Mouse (Mus musculus) gastrocnemius, adult 18-20 months (tissue): ENCODE data around the gene Hid1. TPM values are rescaled to one million over a fixed set of nuclear protein-coding genes. Genes with fewer than 3 reads are reported as not detected.

ENCODE experiments used
- DNase-seq: peaks from one replicate; pipeline ENCODE4 v3.0.0; 2021; ENCODE audit warnings: low spot score
- total RNA-seq, 2 experiments: library from RNA; stranded (reverse); gene quantifications; 2 replicates each; pipeline ENCODE4 v1.2.3; 2021

The Hid1 gene
- total RNA-seq, 2 experiments from 2014 or later, result 0.81 to 0.96 TPM

- DNase-seq, result no peak
Measured at GRCm38 (mm10) chr11:115376722-115377121, 9.2 kb upstream of the Hid1 start.

GRCm38 (mm10) chr11:115374695-115375425 lies 7.3 kb upstream of the Hid1 start:
- no peak for DNase-seq

GRCm38 (mm10) chr11:115373805-115374694 lies 6.5 kb upstream of the Hid1 start:
- peak; percentile 62 for DNase-seq

- no peak for DNase-seq
Measured at GRCm38 (mm10) chr11:115372737-115373136, 5.2 kb upstream of the Hid1 start.

GRCm38 (mm10) chr11:115372015-115372414 lies 4.5 kb upstream of the Hid1 start:
- DNase-seq, result no peak

GRCm38 (mm10) chr11:115371354-115371753 lies 3.8 kb upstream of the Hid1 start:
- DNase-seq, result no peak

GRCm38 (mm10) chr11:115370368-115370767 lies 2.8 kb upstream of the Hid1 start:
- no peak for DNase-seq

- DNase-seq, result no peak
Measured at GRCm38 (mm10) chr11:115366706-115367394, 706 bp downstream of the Hid1 start.

- DNase-seq, result no peak
Measured at GRCm38 (mm10) chr11:115366039-115366705, 1.4 kb downstream of the Hid1 start.

- DNase-seq, result no peak
Measured at GRCm38 (mm10) chr11:115364136-115364535, 3.4 kb downstream of the Hid1 start.

GRCm38 (mm10) chr11:115359726-115360125 lies 7.8 kb downstream of the Hid1 start:
- DNase-seq, result no peak

- no peak for DNase-seq
Measured at GRCm38 (mm10) chr11:115359293-115359692, 8.3 kb downstream of the Hid1 start.

- peak; percentile 71 for DNase-seq
Measured at GRCm38 (mm10) chr11:115358468-115358867, 9.1 kb downstream of the Hid1 start.

GRCm38 (mm10) chr11:115354183-115354582 lies 13.4 kb downstream of the Hid1 start:
- peak; percentile 67 for DNase-seq

- DNase-seq, result no peak
Measured at GRCm38 (mm10) chr11:115353375-115353774, 14.2 kb downstream of the Hid1 start.

- no peak for DNase-seq
Measured at GRCm38 (mm10) chr11:115349976-115350375, 17.6 kb downstream of the Hid1 start.

GRCm38 (mm10) chr11:115348681-115349248 lies 18.8 kb downstream of the Hid1 start:
- DNase-seq, result no peak

- no peak for DNase-seq
Measured at GRCm38 (mm10) chr11:115345515-115345914, 22.0 kb downstream of the Hid1 start.

- no peak for DNase-seq
Measured at GRCm38 (mm10) chr11:115344967-115345366, 22.6 kb downstream of the Hid1 start.

- no peak for DNase-seq
Measured at GRCm38 (mm10) chr11:115341866-115342265, 25.7 kb downstream of the Hid1 start.

GRCm38 (mm10) chr11:115341246-115341645 lies 26.3 kb downstream of the Hid1 start:
- no peak for DNase-seq
